ENCODE assay signal across 32 mouse cellular contexts in genomic region chr11:102015472-102015871, GRCm38 (mm10). TPM values are rescaled to one million over a fixed set of nuclear protein-coding genes. Genes with fewer than 3 reads are reported as not detected.
DNase-seq lines count a peak whose midpoint lies in the region; ATAC-seq lines count a peak whose summit lies in the region.
"Had no signal": no experiment of that assay in that cellular context is flagged by ENCODE, and none has a peak within 500 bp of the region (broad histone marks: within the 10 kb centered on the region; RNA-seq: fewer than 3 reads in every experiment).

No protein-coding gene starts in this region.

- no peak overlapping the region for H3K9ac ChIP-seq in kidney, embryonic 16.5 days (replicated peaks; ENCODE audit: low read length)
- H3K9ac ChIP-seq in limb, embryonic 12.5 days (replicated peaks): 0 out of 2 replicates have a peak overlapping the region, but pooled peaks have one; percentile 31
- H3K9ac ChIP-seq: embryonic facial prominence, embryonic 12.5 days; forebrain, postnatal 0 days; hindbrain, embryonic 12.5 days; limb, embryonic 13.5 days; liver, embryonic 13.5 days; lung, embryonic 14.5 days; neural tube, embryonic 12.5 days had no signal

- H3K4me2 ChIP-seq in kidney, embryonic 16.5 days (replicated peaks; ENCODE audit: low read depth, low read length): no peak overlapping the region
- H3K4me2 ChIP-seq in limb, embryonic 12.5 days: no peak overlapping the region
- H3K4me2 ChIP-seq: embryonic facial prominence, embryonic 12.5 days; heart, embryonic 11.5 days; hindbrain, embryonic 12.5 days; limb, embryonic 13.5 days; liver, embryonic 13.5 days; lung, embryonic 14.5 days; neural tube, embryonic 12.5 days had no signal

- H3K4me1 ChIP-seq in kidney, embryonic 16.5 days (ENCODE audit: insufficient read depth, low read length): peaks cover 4% of the 10 kb centered on the region; the same call in 1 of the 2 replicates
- H3K4me1 ChIP-seq in limb, embryonic 12.5 days (replicated peaks): peaks cover 9% of the 10 kb centered on the region
- H3K4me1 ChIP-seq: embryonic facial prominence, embryonic 12.5 days; liver, embryonic 13.5 days had no signal

- ATAC-seq in kidney, embryonic 16.5 days (ENCODE audit: low FRiP score, low TSS enrichment): 0 out of 2 replicates have a peak, but pooled peaks have one; percentile 27
- ATAC-seq in limb, embryonic 12.5 days (ENCODE audit: insufficient number of reproducible peaks, insufficient read depth, low FRiP score, low TSS enrichment, low read depth): no peak
- ATAC-seq: forebrain, postnatal 0 days; Patski had no signal

- H3K27me3 ChIP-seq in kidney, embryonic 16.5 days (ENCODE audit: insufficient read depth, low read length): no peaks in the 10 kb centered on the region; the same call in 1 of the 2 replicates
- no peaks in the 10 kb centered on the region for H3K27me3 ChIP-seq in limb, embryonic 12.5 days
- H3K27me3 ChIP-seq: embryonic facial prominence, embryonic 12.5 days; hindbrain, embryonic 12.5 days; limb, embryonic 13.5 days; neural tube, embryonic 12.5 days; Patski had no signal

- intact Hi-C loops in left cerebral cortex, postnatal 14 days (cut with DNase I): no loop called here

- no peaks in the 10 kb centered on the region for H3K9me3 ChIP-seq in kidney, embryonic 16.5 days (ENCODE audit: low read length)
- H3K9me3 ChIP-seq in limb, embryonic 12.5 days: no peaks in the 10 kb centered on the region
- H3K9me3 ChIP-seq: embryonic facial prominence, embryonic 12.5 days; G1E; hindbrain, embryonic 12.5 days; limb, embryonic 13.5 days; liver, embryonic 13.5 days; neural tube, embryonic 12.5 days had no signal

- no peak overlapping the region for H3K4me3 ChIP-seq in kidney, embryonic 16.5 days (ENCODE audit: low read length)
- H3K4me3 ChIP-seq in limb, embryonic 12.5 days (replicated peaks): no peak overlapping the region
- H3K4me3 ChIP-seq: embryonic facial prominence, embryonic 12.5 days; hindbrain, embryonic 12.5 days; left cerebral cortex, adult 2 months; limb, embryonic 13.5 days; liver, embryonic 13.5 days; neural tube, embryonic 12.5 days had no signal

- 49% methylated on average over 6 of the region's 6 CpGs for WGBS in kidney, embryonic 16.5 days
- 63% methylated on average over 6 of the region's 6 CpGs for WGBS in limb, embryonic 12.5 days

- DNase-seq in heart, adult 11 months: peak; percentile 83
- no peak for DNase-seq in heart, adult 18-20 months
- no peak for DNase-seq in kidney, postnatal 4 days
- DNase-seq in spleen, postnatal 36 days (ENCODE audit: low spot score in 2 of 2): peak; percentile 18 to 20
- no peak for DNase-seq in spleen, adult 18-20 months
- DNase-seq in left cerebral cortex, postnatal 14 days (ENCODE audit: low spot score in 2 of 2): no peak
- DNase-seq: adrenal gland, postnatal 36 days; cerebellum, adult 11-12 months; forebrain, postnatal 0 days; kidney, adult 9 months; layer of hippocampus, adult 9-11 months; liver, embryonic 13.5 days; lung, embryonic 14.5 days; lung, postnatal 36 days; right cerebral cortex, postnatal 14 days had no signal

- peaks cover 9% of the 10 kb centered on the region for H3K36me3 ChIP-seq in kidney, embryonic 16.5 days (ENCODE audit: insufficient read depth, low read length)
- H3K36me3 ChIP-seq in limb, embryonic 12.5 days: peaks cover 75% of the 10 kb centered on the region
- H3K36me3 ChIP-seq: G1E; liver, embryonic 13.5 days had no signal

- H3K27ac ChIP-seq in kidney, embryonic 16.5 days (ENCODE audit: low read length): 0 out of 2 replicates have a peak overlapping the region, but pooled peaks have one; percentile 16
- H3K27ac ChIP-seq in limb, embryonic 12.5 days: no peak overlapping the region
- H3K27ac ChIP-seq: embryonic facial prominence, embryonic 12.5 days; hindbrain, embryonic 12.5 days; left cerebral cortex, adult 2 months; limb, embryonic 13.5 days; liver, embryonic 13.5 days; neural tube, embryonic 12.5 days had no signal

RNA-seq across cellular contexts. Expression of gene Mpp3, which starts 12.8 kb away (rescaled TPM):
- 1 to 10 TPM; 1.4 to 1.5 TPM for total RNA-seq in heart, adult 18-20 months (2021)
- polyA plus RNA-seq in kidney, embryonic 16.5 days (2015; fragmentation: Nextera tagmentation; extraction: Ambion mirVana): 7.2 and 9.0 TPM in 2 replicates
- 13.7 and 16.3 TPM in 2 replicates for polyA plus RNA-seq in limb, embryonic 12.5 days (2016; fragmentation: Nextera tagmentation; extraction: Ambion mirVana)
- total RNA-seq in left cerebral cortex, postnatal 14 days (2021): 10 to 100 TPM; 50.3 to 52.0 TPM
- total RNA-seq: megakaryocyte-erythroid progenitor cell, adult 5-6 weeks had no signal
- polyA plus RNA-seq: G1E had no signal

RNA-seq across cellular contexts. Expression of gene Cd300lg, which starts 25.8 kb away (rescaled TPM):
- total RNA-seq in heart, adult 18-20 months (2021): 10 to 100 TPM; 49.0 to 52.9 TPM
- 1.3 and 1.8 TPM in 2 replicates for polyA plus RNA-seq in kidney, embryonic 16.5 days (2015; fragmentation: Nextera tagmentation; extraction: Ambion mirVana)
- 0.40 and 0.70 TPM in 2 replicates for polyA plus RNA-seq in limb, embryonic 12.5 days (2016; fragmentation: Nextera tagmentation; extraction: Ambion mirVana)
- total RNA-seq in left cerebral cortex, postnatal 14 days (2021): not detected
- total RNA-seq: G1E; left cerebral cortex, adult 2 months had no signal
- polyA plus RNA-seq: G1E, Patski had no signal

RNA-seq across cellular contexts. Expression of gene Dusp3, which starts 28.7 kb away (rescaled TPM):
- 100 to 1,000 TPM; 107 to 117 TPM for total RNA-seq in heart, adult 18-20 months (2021)
- polyA plus RNA-seq in kidney, embryonic 16.5 days (2015; fragmentation: Nextera tagmentation; extraction: Ambion mirVana): 39.6 and 39.7 TPM in 2 replicates
- polyA plus RNA-seq in limb, embryonic 12.5 days (2016; fragmentation: Nextera tagmentation; extraction: Ambion mirVana): 11.2 and 11.6 TPM in 2 replicates
- 100 to 1,000 TPM; 191 to 205 TPM for total RNA-seq in left cerebral cortex, postnatal 14 days (2021)

RNA-seq across cellular contexts. Expression of gene Cfap97d1, which starts 31.4 kb away (rescaled TPM):
- not detected for total RNA-seq in heart, adult 18-20 months (2021)
- polyA plus RNA-seq in kidney, embryonic 16.5 days (2015; fragmentation: Nextera tagmentation; extraction: Ambion mirVana): not detected in 2 replicates
- not detected in 2 replicates for polyA plus RNA-seq in limb, embryonic 12.5 days (2016; fragmentation: Nextera tagmentation; extraction: Ambion mirVana)
- not detected for total RNA-seq in left cerebral cortex, postnatal 14 days (2021)
- total RNA-seq: adrenal gland, adult 18-20 months; adrenal gland, postnatal 36 days; forebrain, postnatal 0 days; G1E; gastrocnemius, postnatal 25 days; heart, postnatal 10 days; left cerebral cortex, adult 2 months; megakaryocyte-erythroid progenitor cell, adult 5-6 weeks had no signal
- polyA plus RNA-seq: embryonic facial prominence, embryonic 12.5 days; forebrain, embryonic 11.5 days; forebrain, postnatal 0 days; G1E; heart, embryonic 11.5 days; hindbrain, embryonic 12.5 days; intestine, embryonic 14.5 days; limb, embryonic 13.5 days; liver, embryonic 13.5 days; lung, embryonic 14.5 days; neural tube, embryonic 12.5 days; Patski; stomach, embryonic 14.5 days had no signal

RNA-seq across cellular contexts. Expression of gene Sost, which starts 48.7 kb away (rescaled TPM):
- total RNA-seq in heart, adult 18-20 months (2021): 1 to 10 TPM; 1.9 to 2.0 TPM
- polyA plus RNA-seq in kidney, embryonic 16.5 days (2015; fragmentation: Nextera tagmentation; extraction: Ambion mirVana): 0.76 and 0.80 TPM in 2 replicates
- polyA plus RNA-seq in limb, embryonic 12.5 days (2016; fragmentation: Nextera tagmentation; extraction: Ambion mirVana): 1.1 and 1.2 TPM in 2 replicates
- total RNA-seq in left cerebral cortex, postnatal 14 days (2021): not detected
- total RNA-seq: adrenal gland, adult 18-20 months; adrenal gland, postnatal 36 days; forebrain, postnatal 0 days; G1E; gastrocnemius, postnatal 25 days; left cerebral cortex, adult 2 months; megakaryocyte-erythroid progenitor cell, adult 5-6 weeks had no signal
- polyA plus RNA-seq: forebrain, embryonic 11.5 days; forebrain, postnatal 0 days; G1E; intestine, embryonic 14.5 days; lung, embryonic 14.5 days; Patski; stomach, embryonic 14.5 days had no signal

Comparison
In these comparisons a context has a peak if more than half of its experiments do, and no peak if none do; other contexts are left out.
1. DNase-seq: peak in heart, adult 11 months (single experiment) and spleen, postnatal 36 days (2 of 2); none in heart, adult 18-20 months (0 of 2), kidney, postnatal 4 days (0 of 2), spleen, adult 18-20 months (0 of 2) and left cerebral cortex, postnatal 14 days (0 of 2).
2. RNA of gene Mpp3, which starts 12.8 kb away (total RNA-seq): 50.3 to 52.0 TPM in left cerebral cortex, postnatal 14 days; 1.4 to 1.5 TPM in heart, adult 18-20 months; every median in the first group is over 10 times any median in the second.
3. RNA of gene Cd300lg, which starts 25.8 kb away (total RNA-seq): 49.0 to 52.9 TPM in heart, adult 18-20 months; not detected in left cerebral cortex, postnatal 14 days; every median in the first group is over 10 times any median in the second.